Mouse (Mus musculus): ENCODE data around the gene BC037034. TPM values are rescaled to one million over a fixed set of nuclear protein-coding genes. Genes with fewer than 3 reads are reported as not detected.

BC037034 gene
- polyA plus RNA-seq (2012; ENCODE audit: low replicate concordance) = 198 and 365 TPM in 2 replicates

DNA sequence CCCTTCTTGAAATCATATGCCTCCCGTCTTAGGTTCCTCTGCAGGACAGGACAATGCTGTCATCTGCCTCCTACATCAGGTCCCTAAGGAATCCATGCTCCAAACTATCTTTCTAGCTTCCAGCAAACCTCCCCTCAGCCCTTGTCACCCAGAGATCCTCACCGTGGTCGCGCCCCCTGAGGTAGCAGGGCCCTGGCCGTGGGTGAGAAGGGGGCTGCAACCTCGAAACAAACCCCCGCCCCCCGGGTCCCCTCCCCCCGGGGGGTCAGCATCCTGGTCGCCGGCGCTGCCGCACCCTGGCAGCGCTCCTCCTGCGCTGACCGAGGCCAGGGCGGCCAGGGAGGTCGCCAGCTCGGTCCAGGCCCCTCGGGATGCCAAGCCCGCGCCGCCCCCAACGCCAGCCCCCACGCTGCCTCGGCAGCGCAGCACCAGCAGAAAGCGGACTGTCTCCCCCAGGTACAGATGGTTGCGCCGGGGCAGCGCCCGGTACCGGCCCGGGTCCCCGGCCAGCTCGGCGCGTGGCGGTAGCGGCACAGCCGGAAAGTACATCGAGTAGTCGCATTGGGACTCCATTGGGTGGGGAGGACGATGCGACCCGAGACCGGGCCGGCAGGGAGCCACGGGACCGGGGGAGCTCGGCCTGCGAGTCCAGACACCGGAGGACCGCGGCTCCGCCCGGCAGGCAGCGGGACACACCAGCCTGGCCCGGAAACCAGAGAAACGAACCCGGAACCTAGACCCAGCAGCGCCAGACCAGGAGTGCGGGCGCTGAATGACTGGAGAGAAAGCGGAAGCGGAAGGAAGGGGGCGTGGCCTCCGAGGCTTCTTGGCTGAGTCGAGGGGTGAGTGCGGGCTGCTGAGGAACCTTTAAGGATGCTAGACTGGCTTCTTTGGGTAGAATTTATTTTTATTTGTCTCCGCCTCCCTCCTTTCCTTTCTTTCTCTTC is at the start of gene BC037034:
Gene BC037034, minus strand, starts transcription at position 774 of the 947 bp plus-strand sequence.

DNA sequence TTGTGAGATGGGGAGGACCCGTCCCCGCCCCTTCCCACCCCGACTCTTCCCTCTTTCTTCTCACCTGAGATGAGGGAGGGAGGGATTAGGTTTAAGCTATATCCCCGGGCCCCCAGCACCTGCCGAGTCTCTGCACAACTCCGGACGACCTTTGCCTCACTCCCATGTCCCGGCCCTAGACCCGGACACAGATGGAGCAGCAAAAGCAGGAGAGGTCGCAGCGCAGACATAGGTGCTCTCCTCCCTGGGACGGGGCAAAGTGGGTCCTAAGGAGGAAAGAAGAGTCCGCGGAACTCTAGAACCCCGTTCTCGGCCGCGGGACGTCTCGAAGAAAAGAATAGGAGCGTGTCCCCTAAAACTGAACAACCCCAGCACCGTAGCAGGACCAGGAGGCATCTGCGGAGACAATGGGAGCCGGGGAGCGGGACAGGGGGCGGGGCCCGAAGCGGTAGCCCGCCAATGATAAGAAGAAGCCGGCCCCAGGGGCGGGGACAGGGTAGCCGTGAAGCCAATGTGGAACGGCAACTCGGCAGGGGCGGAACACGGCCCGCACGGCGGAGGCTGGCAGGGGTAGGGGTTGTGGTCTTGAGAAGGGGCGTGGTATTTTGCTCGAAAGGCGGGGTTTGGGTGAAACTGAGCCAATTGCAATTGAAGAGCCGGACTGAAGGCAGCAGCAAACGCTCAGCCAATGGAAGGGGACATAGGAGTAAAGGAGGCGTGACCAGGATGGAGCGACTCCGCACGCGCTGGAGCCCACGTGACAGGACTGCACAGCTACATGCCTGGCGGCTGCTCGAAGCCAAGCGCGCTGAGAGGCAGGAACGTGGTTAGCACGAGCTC is 16.0 kb upstream of the BC037034 start, which contains the start of the genes Gm43720, Gpc2 and Stag3:
Gene Gm43720, minus strand, starts transcription at position 374 of the 840 bp plus-strand sequence.
Gene Gpc2, minus strand, starts transcription at position 421 of the 840 bp plus-strand sequence.
Gene Stag3, plus strand, starts transcription at position 656 of the 840 bp plus-strand sequence.

DNA sequence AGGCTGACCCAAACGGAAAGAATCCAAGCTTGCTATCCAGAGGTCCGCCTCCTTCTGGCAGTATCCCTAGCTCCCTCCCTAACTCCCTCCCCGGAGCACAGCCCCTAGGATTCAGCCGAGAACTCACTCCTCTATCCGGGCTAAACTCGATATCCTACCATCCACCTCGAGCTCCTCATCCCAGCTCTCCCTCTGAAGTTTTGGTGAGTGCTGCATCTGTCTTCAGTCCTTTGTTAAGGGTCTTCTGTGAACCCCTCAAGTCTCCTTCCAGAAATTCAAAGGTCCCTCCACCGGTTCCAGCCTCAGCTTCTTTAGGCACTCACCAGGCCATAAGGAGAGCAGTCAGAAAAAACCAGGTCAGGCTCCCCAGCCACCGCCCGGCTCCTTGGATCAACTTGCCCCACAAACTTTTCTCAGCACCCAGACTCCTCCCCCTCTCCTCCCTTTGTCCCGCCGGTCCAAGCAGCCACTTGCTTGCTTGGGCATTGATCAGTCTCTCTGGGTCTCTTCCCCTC is 8.6 kb upstream of the BC037034 start, which contains the start of gene Gal3st4:
Gene Gal3st4, minus strand, starts transcription at position 432 of the 515 bp plus-strand sequence.

GRCm38 (mm10) chr5:138255353-138256093 is 8.3 kb downstream of the BC037034 start, which contains the start of gene Lamtor4:
Lamtor4 (plus strand) TSS chr5:138255482.

DNA sequence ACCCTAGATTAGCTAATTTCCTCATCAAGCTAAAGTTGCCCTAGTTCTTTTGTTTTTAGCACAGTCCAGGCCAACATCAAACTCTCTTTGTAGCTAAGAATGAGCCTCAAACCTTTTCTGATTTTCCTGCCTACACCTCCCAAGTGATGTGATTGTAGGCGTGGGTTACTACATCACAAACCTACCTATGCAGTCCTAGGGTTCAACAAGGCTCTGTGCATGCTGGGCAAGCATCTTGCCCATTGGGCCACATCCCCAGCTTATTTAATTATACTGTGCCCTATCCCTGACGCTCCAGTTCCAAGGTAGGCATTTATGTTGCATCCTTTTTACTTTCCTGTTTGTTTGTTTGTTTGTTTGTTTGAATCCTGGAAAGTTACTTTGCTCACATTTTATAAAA is 38.1 kb downstream of the BC037034 start, which contains the start of gene Nxpe5:
Gene Nxpe5, plus strand, starts transcription at position 199 of the 400 bp plus-strand sequence.

Other genes with a start within 250 kb of the BC037034 start
- not detected in 2 replicates for gene Smok3a, start 242.8 kb downstream of the BC037034 start, polyA plus RNA-seq (2012; ENCODE audit: low replicate concordance)
- not detected in 2 replicates for gene Smok3b, start 242.6 kb downstream of the BC037034 start, polyA plus RNA-seq (2012; ENCODE audit: low replicate concordance)
- not detected in 2 replicates for gene Smok3c, start 210.8 kb downstream of the BC037034 start, polyA plus RNA-seq (2012; ENCODE audit: low replicate concordance)
- gene Zkscan1, start 178.9 kb downstream of the BC037034 start, polyA plus RNA-seq (2012; ENCODE audit: low replicate concordance) = 0.78 and 1.9 TPM in 2 replicates
- 0.54 and 2.8 TPM in 2 replicates for gene Zscan21, start 147.1 kb downstream of the BC037034 start, polyA plus RNA-seq (2012; ENCODE audit: low replicate concordance)
- gene Zfp113, start 108.3 kb downstream of the BC037034 start, polyA plus RNA-seq (2012; ENCODE audit: low replicate concordance) = 0.34 and 0.71 TPM in 2 replicates
- gene Cops6, start 103.0 kb downstream of the BC037034 start, polyA plus RNA-seq (2012; ENCODE audit: low replicate concordance) = 45.0 and 53.1 TPM in 2 replicates
- gene Ap4m1, start 92.0 kb downstream of the BC037034 start, polyA plus RNA-seq (2012; ENCODE audit: low replicate concordance) = 7.5 and 19.0 TPM in 2 replicates
- gene Mcm7, start 91.6 kb downstream of the BC037034 start, polyA plus RNA-seq (2012; ENCODE audit: low replicate concordance) = 5.9 and 28.7 TPM in 2 replicates
- 13.1 and 29.5 TPM in 2 replicates for gene Taf6, start 76.6 kb downstream of the BC037034 start, polyA plus RNA-seq (2012; ENCODE audit: low replicate concordance)
- 1.4 and 2.7 TPM in 2 replicates for gene Cnpy4, start 76.5 kb downstream of the BC037034 start, polyA plus RNA-seq (2012; ENCODE audit: low replicate concordance)
- gene Mblac1, start 69.7 kb downstream of the BC037034 start, polyA plus RNA-seq (2012; ENCODE audit: low replicate concordance) = 2.1 and 5.4 TPM in 2 replicates
- 1.6 and 1.8 TPM in 2 replicates for gene Nxpe5, start 38.1 kb downstream of the BC037034 start, polyA plus RNA-seq (2012; ENCODE audit: low replicate concordance)
- 87.3 and 121 TPM in 2 replicates for gene Lamtor4, start 8.6 kb downstream of the BC037034 start, polyA plus RNA-seq (2012; ENCODE audit: low replicate concordance)
- not detected in 2 replicates for gene Gal3st4, start 8.8 kb upstream of the BC037034 start, polyA plus RNA-seq (2012; ENCODE audit: low replicate concordance)
- not detected in 2 replicates for gene Gm43720, start 15.9 kb upstream of the BC037034 start, polyA plus RNA-seq (2012; ENCODE audit: low replicate concordance)
- gene Gpc2, start 16.0 kb upstream of the BC037034 start, polyA plus RNA-seq (2012; ENCODE audit: low replicate concordance) = 2.5 and 2.7 TPM in 2 replicates
- 2.1 and 9.1 TPM in 2 replicates for gene Stag3, start 16.2 kb upstream of the BC037034 start, polyA plus RNA-seq (2012; ENCODE audit: low replicate concordance)
- gene Pvrig, start 77.9 kb upstream of the BC037034 start, polyA plus RNA-seq (2012; ENCODE audit: low replicate concordance) = 0.81 and 2.3 TPM in 2 replicates
- 0.62 and 2.5 TPM in 2 replicates for gene Zfp157, start 177.4 kb upstream of the BC037034 start, polyA plus RNA-seq (2012; ENCODE audit: low replicate concordance)